Mouse (Mus musculus): ENCODE data around the gene Xrcc1.

GRCm38 (mm10) chr7:24565627-24566026, 19.5 kb downstream of the Xrcc1 start:
- TF ChIP-seq CTCF (IDR thresholded peaks at IDR 0.05; ENCODE audit: low read depth) = no peak
- TF ChIP-seq EP300 (IDR thresholded peaks at IDR 0.05; ENCODE audit: low read depth) = no peak
